Mouse (Mus musculus) brain, embryonic 14.5 days (tissue): Measurements from ENCODE around the gene Dcdc2b. TPM values are rescaled to one million over a fixed set of nuclear protein-coding genes. Genes with fewer than 3 reads are reported as not detected.

Experiments used
- DNase-seq: peaks from one replicate; pipeline ENCODE4 v3.0.0-alpha.2; 2011; ENCODE audit warnings: low read depth
- CTCF ChIP-seq: fragments of 200-500 bp; IDR thresholded peaks from 2 replicates; pipeline ENCODE4 v1.5.1; 2012; ENCODE audit warnings: inconsistent platforms, mild to moderate bottlenecking, moderate library complexity, borderline replicate concordance; ENCODE audit not compliant: insufficient read depth, insufficient read length; ENCODE audit errors: extremely low read depth
- POLR2A ChIP-seq: fragments of 200-500 bp; IDR thresholded peaks from 2 replicates; pipeline ENCODE4 v1.6.1; 2012; ENCODE audit warnings: mild to moderate bottlenecking, inconsistent platforms, borderline replicate concordance; ENCODE audit not compliant: poor library complexity, insufficient read depth, insufficient read length, severe bottlenecking; ENCODE audit errors: extremely low read depth
- polyA plus RNA-seq: library from polyadenylated mRNA; depleted of rRNA; stranded (reverse); fragments of >200 nt; gene quantifications from 2 replicates; pipeline ENCODE4 v1.2.3, GENCODE M21; 2012

The Dcdc2b gene
- polyA plus RNA-seq, 1 experiment = 4.5 TPM

DNA sequence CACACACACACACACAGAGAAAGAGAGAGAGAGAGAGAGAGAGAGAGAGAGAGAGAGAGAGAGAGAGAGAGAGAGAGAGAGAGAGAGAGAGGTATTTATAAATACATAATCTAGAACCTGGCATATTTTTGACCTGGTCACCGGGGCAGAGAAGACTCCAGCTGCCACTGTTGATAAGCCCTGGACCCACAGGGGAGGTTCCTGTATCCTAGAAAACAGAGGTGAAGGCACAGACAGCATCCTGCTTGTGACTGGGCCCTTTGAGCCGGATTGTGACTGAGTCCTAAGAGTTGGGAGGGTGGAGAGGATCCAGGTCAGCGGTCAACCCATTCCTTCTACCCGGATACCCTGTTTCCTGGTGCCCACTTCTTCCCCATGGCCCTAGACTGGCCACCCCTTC is 25.2 kb downstream of the Dcdc2b start:
- DNase-seq = no peak
- TF ChIP-seq CTCF (no peak), POLR2A (no peak)

DNA sequence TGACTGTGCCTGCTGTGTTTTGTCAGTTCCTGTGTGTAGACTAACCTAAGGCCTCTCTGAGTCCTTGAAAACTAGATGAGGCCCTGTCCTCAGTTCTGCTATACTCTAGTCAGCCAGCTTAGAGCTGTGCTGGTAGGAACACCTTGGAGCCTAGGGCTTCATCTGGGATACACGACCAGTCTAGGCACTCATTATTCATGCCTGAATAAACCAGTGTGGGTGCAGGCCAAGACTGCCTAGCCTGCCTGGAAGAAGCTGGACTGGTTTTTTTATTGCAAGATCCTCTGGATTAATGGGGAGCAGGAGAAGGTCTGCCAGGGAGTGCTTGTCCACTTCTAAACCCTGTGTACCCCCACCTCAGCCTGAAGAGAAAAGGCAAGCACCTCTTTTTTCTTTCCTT is 27.1 kb downstream of the Dcdc2b start:
- DNase-seq = no peak
- TF ChIP-seq POLR2A = no peak
- TF ChIP-seq CTCF = no peak

- no peak for DNase-seq
- TF ChIP-seq CTCF = no peak
- no peak for TF ChIP-seq POLR2A
Observed at GRCm38 (mm10) chr4:129585773-129586172, 28.3 kb downstream of the Dcdc2b start.

- TF ChIP-seq POLR2A (no peak), CTCF (peak; percentile 74)
- DNase-seq = peak; percentile 80
Observed at GRCm38 (mm10) chr4:129584884-129585608, 29.0 kb downstream of the Dcdc2b start.

DNA sequence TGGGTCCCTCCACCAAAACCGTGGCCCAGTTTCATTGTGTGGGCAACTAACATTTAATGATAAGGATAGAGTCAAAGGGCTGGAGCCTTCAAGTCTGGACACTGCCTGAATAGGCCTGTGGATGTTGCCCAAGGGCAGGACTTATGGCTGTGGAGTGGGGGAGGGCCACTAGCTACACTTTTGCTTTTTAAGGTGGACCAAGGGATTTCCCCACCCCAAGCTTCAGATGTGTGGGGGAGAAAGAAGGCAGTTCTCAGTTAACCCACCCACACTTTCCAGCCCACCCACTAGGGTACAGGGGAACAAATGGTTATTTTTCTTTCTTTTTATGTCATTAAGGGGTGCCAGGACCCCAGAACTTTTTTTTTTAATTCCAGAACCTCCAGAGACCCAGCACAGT is 29.7 kb downstream of the Dcdc2b start:
- TF ChIP-seq POLR2A = no peak
- DNase-seq = no peak

GRCm38 (mm10) chr4:129582251-129582650 is 31.8 kb downstream of the Dcdc2b start:
- TF ChIP-seq CTCF = no peak
- no peak for TF ChIP-seq POLR2A
- DNase-seq = no peak

GRCm38 (mm10) chr4:129580347-129580746 is 33.7 kb downstream of the Dcdc2b start:
- DNase-seq = peak; percentile 38
- TF ChIP-seq POLR2A (no peak), CTCF (no peak)

DNA sequence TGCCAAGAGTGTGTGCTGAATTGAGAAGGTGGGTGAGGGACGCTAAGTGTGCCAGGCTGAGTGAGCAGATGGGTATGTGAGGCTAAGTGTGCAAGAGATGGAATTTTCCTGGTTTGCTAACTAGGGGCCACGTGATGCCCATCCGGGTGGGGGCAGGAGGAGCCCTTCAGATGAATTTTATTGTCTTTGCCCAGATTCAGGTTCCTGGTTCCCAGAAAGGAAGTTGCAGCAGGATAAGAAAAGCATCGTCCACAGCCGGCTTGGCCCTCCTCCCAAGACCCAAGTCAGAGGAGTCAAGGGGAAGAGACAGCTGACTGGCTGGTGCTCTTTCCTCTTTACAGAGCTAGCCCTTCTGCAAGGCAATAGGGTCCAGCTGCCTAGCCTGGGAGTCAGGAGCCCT is 35.6 kb downstream of the Dcdc2b start, which contains the start of gene Fam167b:
Gene Fam167b, minus strand, starts transcription at position 84 of the 400 bp plus-strand sequence.
- no peak for DNase-seq
- no peak for TF ChIP-seq POLR2A
- no peak for TF ChIP-seq CTCF

GRCm38 (mm10) chr4:129577688-129578087 is 36.4 kb downstream of the Dcdc2b start:
- DNase-seq = no peak
- TF ChIP-seq POLR2A = no peak
- TF ChIP-seq CTCF = no peak

DNA sequence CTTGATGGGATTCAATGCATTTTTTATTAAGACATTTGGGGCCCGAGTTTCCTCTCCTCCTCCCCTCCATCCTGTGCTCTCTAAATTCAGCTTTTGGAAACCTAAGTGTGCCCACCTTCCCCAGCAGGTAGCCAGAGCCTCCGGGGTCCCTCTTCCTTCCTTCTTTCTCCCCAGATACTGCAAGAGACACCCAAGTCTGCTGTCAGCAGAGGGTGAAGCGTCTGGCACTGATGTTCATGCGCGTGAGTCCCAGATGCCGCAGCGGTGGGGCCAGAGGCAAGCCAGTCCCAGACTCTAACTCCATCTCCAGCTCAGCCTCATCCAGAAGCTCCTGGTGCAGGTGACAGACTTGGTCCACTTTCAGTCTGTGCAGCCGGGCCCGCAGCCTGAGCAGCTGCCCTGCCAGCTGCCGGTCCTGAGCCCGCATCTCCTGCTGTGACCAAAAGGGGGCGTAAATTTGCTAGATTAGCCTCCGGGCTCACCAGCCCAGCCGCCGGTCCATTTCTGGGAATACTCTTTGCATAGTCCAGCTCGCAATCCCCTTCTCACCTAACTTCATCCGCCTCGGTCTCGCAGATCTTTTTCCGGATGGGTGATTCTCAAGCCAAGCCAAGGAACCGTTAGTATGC is 37.1 kb downstream of the Dcdc2b start:
- TF ChIP-seq CTCF (peak; percentile 54; the same call in 1 of the 2 replicates), POLR2A (no peak)
- DNase-seq = peak; percentile 69

GRCm38 (mm10) chr4:129575171-129575844 is 38.7 kb downstream of the Dcdc2b start:
- TF ChIP-seq POLR2A (no peak), CTCF (no peak)
- DNase-seq = no peak
